Mouse (Mus musculus) ES-E14 (cell line): ENCODE measurements at regions not wholly inside any gene's neighbourhood (a gene's known extent, or its start where the extent isn't known, plus 50 kb on each side); places are given as distances from the start of the nearest gene placed in this dataset.

Experiments used
- DNase-seq: peaks from one replicate; pipeline ENCODE4 v3.0.0-alpha.2; 2013; ENCODE audit warnings: low read depth, low spot score
- H3K27ac ChIP-seq: 2 replicates; pipeline ENCODE4 v1.5.1; 2012; ENCODE audit warnings: low read depth, mild to moderate bottlenecking, low read length, moderate library complexity, mixed read lengths; ENCODE audit not compliant: poor library complexity, insufficient read depth, severe bottlenecking
- H3K36me3 ChIP-seq: 2 replicates; pipeline ENCODE4 v1.6.1; 2012; ENCODE audit warnings: mild to moderate bottlenecking, low read length, moderate library complexity, mixed read lengths; ENCODE audit not compliant: control insufficient read depth, poor library complexity, insufficient read depth, severe bottlenecking
- H3K4me1 ChIP-seq, 2 experiments: fragments of 150-350 bp in 1 of 2; sonication (generic) in 1 of 2; 2 replicates each; pipeline ENCODE4 v1.6.1; 2012; ENCODE audit warnings: low read length in 2 of 2, mild to moderate bottlenecking in 1 of 2, mixed read lengths in 1 of 2; ENCODE audit not compliant: control insufficient read depth in 2 of 2, insufficient read depth in 2 of 2, poor library complexity in 1 of 2
- H3K4me3 ChIP-seq, 2 experiments: fragments of 150-350 bp in 1 of 2; sonication (generic) in 1 of 2; 2 replicates each; pipeline ENCODE4 v1.5.1; 2012; ENCODE audit warnings: low read length in 2 of 2, low read depth in 1 of 2, mild to moderate bottlenecking in 1 of 2, mixed read lengths in 1 of 2; ENCODE audit not compliant: insufficient read depth in 1 of 2, poor library complexity in 1 of 2, severe bottlenecking in 1 of 2
- H3K9ac ChIP-seq: 2 replicates; pipeline ENCODE4 v1.6.1; 2012; ENCODE audit warnings: low read depth, mild to moderate bottlenecking, low read length, mixed read lengths; ENCODE audit not compliant: poor library complexity, insufficient read depth, severe bottlenecking
- H3K9me3 ChIP-seq: fragments of 150-350 bp; sonication (generic); 2 replicates; pipeline ENCODE4 v1.6.1; 2012; ENCODE audit warnings: low read depth, mild to moderate bottlenecking, low read length; ENCODE audit not compliant: control insufficient read depth, insufficient read depth
- CHD2 ChIP-seq: IDR thresholded peaks from 2 replicates; pipeline ENCODE4 v1.6.1; 2014; ENCODE audit warnings: mild to moderate bottlenecking, low read depth, low read length, inconsistent platforms
- HCFC1 ChIP-seq: IDR thresholded peaks from 2 replicates; pipeline ENCODE4 v1.6.1; 2012; ENCODE audit warnings: low read length, inconsistent platforms, borderline replicate concordance; ENCODE audit not compliant: insufficient read depth
- MAFK ChIP-seq: IDR thresholded peaks from 2 replicates; pipeline ENCODE4 v1.6.1; 2014; ENCODE audit warnings: mild to moderate bottlenecking, low read depth, low read length, inconsistent platforms; ENCODE audit not compliant: insufficient read depth
- ZC3H11A ChIP-seq: IDR thresholded peaks from 2 replicates; pipeline ENCODE4 v1.6.1; 2012; ENCODE audit warnings: low read depth, mild to moderate bottlenecking, inconsistent platforms, low read length, borderline replicate concordance
- ZNF384 ChIP-seq: IDR thresholded peaks from 2 replicates; pipeline ENCODE4 v1.6.1; 2012; ENCODE audit warnings: low read depth, low read length, inconsistent platforms
- in situ Hi-C, 2 experiments: fragments of 600-800 bp; cut with MboI; formaldehyde crosslinking; loops; one replicate each; pipeline ENCODE4 v1.15.1; 2025; ENCODE audit warnings: low sequenced_read_pairs in 2 of 2, inconsistent platforms in 1 of 2; ENCODE audit not compliant: unreplicated experiment in 2 of 2

DNA sequence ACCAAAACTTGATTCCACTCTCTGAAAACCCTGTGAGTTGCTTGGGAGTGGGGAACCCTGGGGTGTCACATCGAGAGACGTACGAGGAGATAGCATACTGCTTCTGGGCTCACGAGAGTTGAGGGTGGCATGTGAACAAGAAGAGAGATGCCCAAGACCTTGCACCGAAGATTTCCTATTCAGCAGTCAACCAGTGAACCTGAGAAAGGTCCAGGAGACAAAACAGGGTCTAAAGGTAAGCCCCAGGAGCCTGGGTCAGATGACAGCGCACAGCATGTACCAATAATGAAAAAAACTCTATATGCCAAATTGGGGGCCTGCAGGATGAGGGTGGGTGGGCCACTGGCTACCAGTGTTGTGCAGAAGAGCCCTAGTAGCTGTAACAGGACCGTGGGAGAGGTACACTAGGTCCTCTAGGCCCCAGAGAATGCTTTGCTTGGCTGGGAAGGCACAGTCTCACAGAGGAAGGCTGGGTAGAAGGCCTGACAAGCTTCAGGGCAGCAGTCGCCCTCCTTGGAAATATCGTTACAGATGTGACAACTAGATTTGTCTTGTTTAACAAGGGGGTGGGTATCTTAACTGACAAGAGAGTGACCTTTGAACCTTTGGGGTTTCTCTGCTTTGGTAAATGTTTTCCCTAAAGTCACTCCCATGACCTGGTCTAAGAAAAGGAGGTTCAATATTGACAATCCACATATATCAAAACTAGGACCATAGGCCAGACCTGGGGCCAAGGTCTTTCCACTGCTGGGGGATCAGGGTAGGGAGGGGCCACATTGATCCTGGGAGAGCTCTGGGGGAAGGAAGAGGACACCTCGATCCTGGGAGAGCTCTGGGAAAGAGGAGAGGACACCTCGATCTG lies 93.1 kb downstream of the Zfp706 start:
- Histone ChIP-seq H3K36me3 (no peaks in the 10 kb centered on the region; the same call in 1 of the 2 replicates), H3K4me3 (no peak overlapping the region), H3K4me1 (no peaks in the 10 kb centered on the region), H3K9me3 (no peaks in the 10 kb centered on the region), H3K27ac (no peak overlapping the region), H3K9ac (no peak overlapping the region)
- in situ Hi-C loops, result no loop called here
- TF ChIP-seq ZNF384, result no peak
- TF ChIP-seq MAFK, result no peak
- TF ChIP-seq ZC3H11A, result no peak
- TF ChIP-seq CHD2, result no peak
- no peak for TF ChIP-seq HCFC1
- no peak for DNase-seq

DNA sequence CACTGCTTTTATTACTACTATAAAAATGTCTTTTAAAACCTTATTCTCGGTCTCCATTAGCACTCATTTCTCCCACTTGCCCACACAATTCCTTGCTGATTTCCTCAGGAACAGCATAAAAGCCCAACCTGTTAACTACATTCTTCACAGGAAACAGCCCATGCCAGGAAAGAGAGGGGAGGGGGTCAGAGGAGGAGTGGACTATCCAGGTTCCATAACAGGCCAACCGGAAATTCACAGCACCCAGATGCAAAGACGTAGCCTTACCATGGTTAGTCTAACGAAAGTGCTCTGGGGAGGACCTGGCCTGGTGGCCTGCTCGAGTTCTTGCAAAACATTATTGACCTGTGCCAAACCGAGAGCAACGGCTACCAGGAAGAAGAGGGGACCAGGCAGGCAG lies 94.3 kb downstream of the Zfp706 start:
- Histone ChIP-seq H3K9me3 (no peaks in the 10 kb centered on the region), H3K4me1 (no peaks in the 10 kb centered on the region), H3K36me3 (no peaks in the 10 kb centered on the region; the same call in 1 of the 2 replicates), H3K9ac (no peak overlapping the region), H3K27ac (no peak overlapping the region), H3K4me3 (no peak overlapping the region)
- TF ChIP-seq HCFC1 (no peak), ZC3H11A (no peak), MAFK (no peak), CHD2 (no peak), ZNF384 (no peak)
- in situ Hi-C loops, result no loop called here
- no peak for DNase-seq

- Histone ChIP-seq H3K9me3 (no peaks in the 10 kb centered on the region), H3K4me3 (no peak overlapping the region), H3K36me3 (no peaks in the 10 kb centered on the region; the same call in 1 of the 2 replicates), H3K27ac (no peak overlapping the region), H3K9ac (no peak overlapping the region), H3K4me1 (no peaks in the 10 kb centered on the region)
- in situ Hi-C loops, result no loop called here
- TF ChIP-seq CHD2 (no peak), ZC3H11A (no peak), ZNF384 (no peak)
- no peak for DNase-seq
Observed at GRCm38 (mm10) chr15:36910272-36910671, 97.3 kb downstream of the Zfp706 start.

- DNase-seq, result no peak
- H3K4me1 ChIP-seq, result no peaks in the 10 kb centered on the region
- in situ Hi-C loops, result no loop called here
- no peak overlapping the region for H3K27ac ChIP-seq
- TF ChIP-seq CHD2 (no peak), ZNF384 (no peak)
- no peak overlapping the region for H3K4me3 ChIP-seq
- H3K36me3 ChIP-seq, result no peaks in the 10 kb centered on the region; the same call in 1 of the 2 replicates
- H3K9me3 ChIP-seq, result no peaks in the 10 kb centered on the region
- no peak overlapping the region for H3K9ac ChIP-seq
Observed at GRCm38 (mm10) chr15:36909494-36909893, 98.1 kb downstream of the Zfp706 start.

GRCm38 (mm10) chr15:36906789-36907188 lies 100.8 kb downstream of the Zfp706 start:
- H3K27ac ChIP-seq, result no peak overlapping the region
- no peaks in the 10 kb centered on the region for H3K9me3 ChIP-seq
- TF ChIP-seq CHD2 (no peak), HCFC1 (no peak), ZNF384 (no peak), MAFK (no peak), ZC3H11A (no peak)
- no peak for DNase-seq
- H3K4me3 ChIP-seq, result no peak overlapping the region
- H3K36me3 ChIP-seq, result no peaks in the 10 kb centered on the region
- no peak overlapping the region for H3K9ac ChIP-seq
- peaks cover 8 to 10% of the 10 kb centered on the region in 2 experiments; a peak in 3 of 4 replicates for H3K4me1 ChIP-seq
- in situ Hi-C loops, result no loop called here
